ENCODE assay signal across 9 mouse cellular contexts in genomic region chr19:40658935-40659334, GRCm38 (mm10). TPM values are rescaled to one million over a fixed set of nuclear protein-coding genes. Genes with fewer than 3 reads are reported as not detected.
DNase-seq lines count a peak whose midpoint lies in the region; ATAC-seq lines count a peak whose summit lies in the region.
"Had no signal": no experiment of that assay in that cellular context is flagged by ENCODE, and none has a peak within 500 bp of the region (broad histone marks: within the 10 kb centered on the region; RNA-seq: fewer than 3 reads in every experiment).

No protein-coding gene starts in this region.

- peaks cover 35% of the 10 kb centered on the region for H3K4me1 ChIP-seq in embryonic facial prominence, embryonic 13.5 days
- peaks cover 22% of the 10 kb centered on the region for H3K4me1 ChIP-seq in embryonic facial prominence, embryonic 10.5 days
- H3K4me1 ChIP-seq in kidney, embryonic 14.5 days (ENCODE audit: control insufficient read depth, insufficient read depth, low read length), result no peaks in the 10 kb centered on the region
- peaks cover 14% of the 10 kb centered on the region for H3K4me1 ChIP-seq in liver, embryonic 15.5 days (replicated peaks)
- H3K4me1 ChIP-seq in neural tube, embryonic 13.5 days (replicated peaks), result peaks cover 50% of the 10 kb centered on the region

- 43% methylated on average over 5 of the region's 5 CpGs for WGBS in embryonic facial prominence, embryonic 13.5 days
- WGBS in embryonic facial prominence, embryonic 10.5 days, result 46% methylated on average over 5 of the region's 5 CpGs
- 39% methylated on average over 5 of the region's 5 CpGs for WGBS in kidney, embryonic 14.5 days
- WGBS in liver, embryonic 15.5 days (ENCODE audit: insufficient replicate concordance), result 42% methylated on average over 5 of the region's 5 CpGs
- WGBS in neural tube, embryonic 13.5 days, result 43% methylated on average over 5 of the region's 5 CpGs

- no peak overlapping the region for H3K27ac ChIP-seq in embryonic facial prominence, embryonic 13.5 days
- H3K27ac ChIP-seq in embryonic facial prominence, embryonic 10.5 days (replicated peaks), result no peak overlapping the region
- no peak overlapping the region for H3K27ac ChIP-seq in kidney, embryonic 14.5 days (ENCODE audit: low read depth, low read length)
- no peak overlapping the region for H3K27ac ChIP-seq in liver, embryonic 15.5 days (replicated peaks)
- H3K27ac ChIP-seq in neural tube, embryonic 13.5 days (replicated peaks), result no peak overlapping the region

- ATAC-seq in embryonic facial prominence, embryonic 13.5 days (ENCODE audit: insufficient number of reproducible peaks, insufficient read depth, low FRiP score, low TSS enrichment, low read depth), result no peak
- no peak for ATAC-seq in kidney, embryonic 14.5 days (ENCODE audit: low FRiP score, low TSS enrichment)
- ATAC-seq in liver, embryonic 15.5 days (ENCODE audit: insufficient read depth), result no peak
- no peak for ATAC-seq in neural tube, embryonic 13.5 days (ENCODE audit: low read depth)

- H3K27me3 ChIP-seq in embryonic facial prominence, embryonic 13.5 days, result peaks cover 9% of the 10 kb centered on the region; the same call in 1 of the 2 replicates
- peaks cover 19% of the 10 kb centered on the region for H3K27me3 ChIP-seq in embryonic facial prominence, embryonic 10.5 days (replicated peaks; ENCODE audit: low read depth, poor library complexity, severe bottlenecking)
- no peaks in the 10 kb centered on the region for H3K27me3 ChIP-seq in kidney, embryonic 14.5 days (ENCODE audit: control insufficient read depth, insufficient read depth, low read length)
- peaks cover 24% of the 10 kb centered on the region for H3K27me3 ChIP-seq in liver, embryonic 15.5 days
- no peaks in the 10 kb centered on the region for H3K27me3 ChIP-seq in neural tube, embryonic 13.5 days

- no peak overlapping the region; the same call in 1 of the 2 replicates for H3K4me3 ChIP-seq in embryonic facial prominence, embryonic 13.5 days
- H3K4me3 ChIP-seq in embryonic facial prominence, embryonic 10.5 days, result no peak overlapping the region
- no peak overlapping the region; the same call in 1 of the 2 replicates for H3K4me3 ChIP-seq in kidney, embryonic 14.5 days (ENCODE audit: low read length)
- no peak overlapping the region for H3K4me3 ChIP-seq in liver, embryonic 15.5 days (replicated peaks)
- no peak overlapping the region for H3K4me3 ChIP-seq in neural tube, embryonic 13.5 days

- peak overlapping the region; percentile 62 for H3K4me2 ChIP-seq in embryonic facial prominence, embryonic 13.5 days
- peak overlapping the region; percentile 47; the same call in 1 of the 2 replicates for H3K4me2 ChIP-seq in kidney, embryonic 14.5 days (replicated peaks; ENCODE audit: low read depth, low read length)
- peak overlapping the region; percentile 56; the same call in 1 of the 2 replicates for H3K4me2 ChIP-seq in liver, embryonic 15.5 days
- peak overlapping the region; percentile 65 for H3K4me2 ChIP-seq in neural tube, embryonic 13.5 days

- H3K36me3 ChIP-seq in embryonic facial prominence, embryonic 13.5 days, result no peaks in the 10 kb centered on the region
- H3K36me3 ChIP-seq in embryonic facial prominence, embryonic 10.5 days (replicated peaks), result no peaks in the 10 kb centered on the region
- no peaks in the 10 kb centered on the region for H3K36me3 ChIP-seq in kidney, embryonic 14.5 days (ENCODE audit: control insufficient read depth, insufficient read depth, low read length)
- no peaks in the 10 kb centered on the region for H3K36me3 ChIP-seq in liver, embryonic 15.5 days (replicated peaks)
- no peaks in the 10 kb centered on the region for H3K36me3 ChIP-seq in neural tube, embryonic 13.5 days

- H3K9me3 ChIP-seq in embryonic facial prominence, embryonic 13.5 days, result no peaks in the 10 kb centered on the region
- no peaks in the 10 kb centered on the region for H3K9me3 ChIP-seq in embryonic facial prominence, embryonic 10.5 days
- H3K9me3 ChIP-seq in kidney, embryonic 14.5 days (ENCODE audit: control insufficient read depth, low read length), result no peaks in the 10 kb centered on the region
- H3K9me3 ChIP-seq in liver, embryonic 15.5 days (replicated peaks), result no peaks in the 10 kb centered on the region
- H3K9me3 ChIP-seq in neural tube, embryonic 13.5 days, result no peaks in the 10 kb centered on the region

- DNase-seq in embryonic facial prominence, embryonic 10.5 days (ENCODE audit: low spot score), result no peak
- no peak for DNase-seq in kidney, postnatal 10 days
- no peak for DNase-seq in thymus, postnatal 14 days
- no peak for DNase-seq in cerebellum, postnatal 14 days
- DNase-seq: cerebellum, adult 2 months had no signal

- no peak overlapping the region for H3K9ac ChIP-seq in embryonic facial prominence, embryonic 13.5 days
- no peak overlapping the region for H3K9ac ChIP-seq in kidney, embryonic 14.5 days (ENCODE audit: low read depth, low read length)
- no peak overlapping the region for H3K9ac ChIP-seq in liver, embryonic 15.5 days
- H3K9ac ChIP-seq in neural tube, embryonic 13.5 days, result no peak overlapping the region

RNA-seq across cellular contexts. Expression of gene Entpd1, which starts 46.8 kb away (rescaled TPM):
- polyA plus RNA-seq in embryonic facial prominence, embryonic 13.5 days (2015; fragmentation: Nextera tagmentation; extraction: Ambion mirVana), result 7.5 and 12.5 TPM in 2 replicates
- polyA plus RNA-seq in embryonic facial prominence, embryonic 10.5 days (2016; fragmentation: Nextera tagmentation; extraction: Ambion mirVana), result 3.1 and 3.3 TPM in 2 replicates
- polyA plus RNA-seq in kidney, embryonic 14.5 days (2014; fragmentation: Nextera tagmentation; extraction: Ambion mirVana), result 3.0 and 5.4 TPM in 2 replicates
- polyA plus RNA-seq in liver, embryonic 15.5 days (2015; fragmentation: Nextera tagmentation; extraction: Ambion mirVana), result 3.8 and 4.7 TPM in 2 replicates
- polyA plus RNA-seq in neural tube, embryonic 13.5 days (2015; fragmentation: Nextera tagmentation; extraction: Ambion mirVana), result 8.1 and 10.7 TPM in 2 replicates

RNA-seq across cellular contexts. Expression of gene Tctn3, which starts 46.9 kb away (rescaled TPM):
- 14.8 and 17.0 TPM in 2 replicates for polyA plus RNA-seq in embryonic facial prominence, embryonic 13.5 days (2015; fragmentation: Nextera tagmentation; extraction: Ambion mirVana)
- 10.0 and 11.5 TPM in 2 replicates for polyA plus RNA-seq in embryonic facial prominence, embryonic 10.5 days (2016; fragmentation: Nextera tagmentation; extraction: Ambion mirVana)
- polyA plus RNA-seq in kidney, embryonic 14.5 days (2014; fragmentation: Nextera tagmentation; extraction: Ambion mirVana), result 6.9 and 10.0 TPM in 2 replicates
- 1.9 and 2.0 TPM in 2 replicates for polyA plus RNA-seq in liver, embryonic 15.5 days (2015; fragmentation: Nextera tagmentation; extraction: Ambion mirVana)
- polyA plus RNA-seq in neural tube, embryonic 13.5 days (2015; fragmentation: Nextera tagmentation; extraction: Ambion mirVana), result 8.2 and 10.6 TPM in 2 replicates
